Mouse (Mus musculus) embryonic fibroblast, embryonic 13.5 days (primary cell): ENCODE results near the gene Slamf9.

ENCODE experiments used
- CTCF ChIP-seq: IDR thresholded peaks from 2 replicates; pipeline ENCODE4 v1.5.1; 2011; ENCODE audit warnings: mild to moderate bottlenecking, control low read depth, low read length, moderate library complexity, borderline replicate concordance; ENCODE audit not compliant: insufficient read depth
- POLR2A ChIP-seq: IDR thresholded peaks from 2 replicates; pipeline ENCODE4 v1.6.1; 2011; ENCODE audit warnings: low read depth, mild to moderate bottlenecking, control low read depth, low read length, moderate library complexity

GRCm38 (mm10) chr1:172455416-172455815, 19.7 kb upstream of the Slamf9 start:
- no peak for TF ChIP-seq CTCF
- no peak for TF ChIP-seq POLR2A
